Mouse (Mus musculus): ENCODE measurements around the gene Lcor.

The Lcor gene

GRCm38 (mm10) chr19:41474943-41475342 lies 7.5 kb upstream of the Lcor start:
- peak; percentile 89 for DNase-seq (ENCODE audit: low read depth, low spot score)

- peak; percentile 71 for DNase-seq (ENCODE audit: low read depth, low spot score)
Observed at GRCm38 (mm10) chr19:41476530-41477249, 5.7 kb upstream of the Lcor start.

GRCm38 (mm10) chr19:41481030-41481886 lies 1.2 kb upstream of the Lcor start:
- DNase-seq (ENCODE audit: low read depth, low spot score), result peak; percentile 84

GRCm38 (mm10) chr19:41481887-41482189 lies 599 bp upstream of the Lcor start:
- DNase-seq (ENCODE audit: low read depth, low spot score), result no peak

- DNase-seq (ENCODE audit: low read depth, low spot score), result peak; percentile 64
Observed at GRCm38 (mm10) chr19:41482909-41483444, 540 bp downstream of the Lcor start.

- peak; percentile 44 for DNase-seq (ENCODE audit: low read depth, low spot score)
Observed at GRCm38 (mm10) chr19:41483445-41484040, 1.1 kb downstream of the Lcor start.

- no peak for DNase-seq (ENCODE audit: low read depth, low spot score)
Observed at GRCm38 (mm10) chr19:41484361-41484760, 1.9 kb downstream of the Lcor start.

GRCm38 (mm10) chr19:41495382-41496032 lies 13.1 kb downstream of the Lcor start:
- peak; percentile 82 for DNase-seq (ENCODE audit: low read depth, low spot score)

GRCm38 (mm10) chr19:41496058-41496457 lies 13.6 kb downstream of the Lcor start:
- DNase-seq (ENCODE audit: low read depth, low spot score), result no peak

- DNase-seq (ENCODE audit: low read depth, low spot score), result no peak
Observed at GRCm38 (mm10) chr19:41507872-41508271, 25.4 kb downstream of the Lcor start.

GRCm38 (mm10) chr19:41514836-41515235 lies 32.4 kb downstream of the Lcor start:
- no peak for DNase-seq (ENCODE audit: low read depth, low spot score)

- no peak for DNase-seq (ENCODE audit: low read depth, low spot score)
Observed at GRCm38 (mm10) chr19:41515549-41515948, 33.1 kb downstream of the Lcor start.

- DNase-seq (ENCODE audit: low read depth, low spot score), result no peak
Observed at GRCm38 (mm10) chr19:41517006-41517405, 34.6 kb downstream of the Lcor start.

GRCm38 (mm10) chr19:41519121-41519520 lies 36.7 kb downstream of the Lcor start:
- no peak for DNase-seq (ENCODE audit: low read depth, low spot score)

GRCm38 (mm10) chr19:41522246-41522645 lies 39.8 kb downstream of the Lcor start:
- no peak for DNase-seq (ENCODE audit: low read depth, low spot score)

GRCm38 (mm10) chr19:41523798-41524563 lies 41.5 kb downstream of the Lcor start:
- peak; percentile 35 for DNase-seq (ENCODE audit: low read depth, low spot score)

GRCm38 (mm10) chr19:41529169-41529568 lies 46.7 kb downstream of the Lcor start:
- DNase-seq (ENCODE audit: low read depth, low spot score), result no peak

- DNase-seq (ENCODE audit: low read depth, low spot score), result no peak
Observed at GRCm38 (mm10) chr19:41534021-41534420, 51.6 kb downstream of the Lcor start.

GRCm38 (mm10) chr19:41556981-41557380 lies 74.5 kb downstream of the Lcor start:
- no peak for DNase-seq (ENCODE audit: low read depth, low spot score)

GRCm38 (mm10) chr19:41557491-41557890 lies 75.1 kb downstream of the Lcor start:
- DNase-seq (ENCODE audit: low read depth, low spot score), result no peak

- DNase-seq (ENCODE audit: low read depth, low spot score), result no peak
Observed at GRCm38 (mm10) chr19:41558891-41559486, 76.6 kb downstream of the Lcor start.
